Mouse (Mus musculus) CH12.LX (cell line): ENCODE data around the gene Hic2.
A peak's percentile ranks its signal among the peaks of the same experiment; 100 is the strongest.

Source experiments
- CHD2 ChIP-seq: IDR thresholded peaks from 2 replicates; pipeline ENCODE4 v1.6.1; 2011; ENCODE audit warnings: low read length, improper control_type of control experiment
- CTCF ChIP-seq, 2 experiments: IDR thresholded peaks in 1 of 2; conservative IDR thresholded peaks in 1 of 2; 2 replicates each; pipeline ENCODE4 v1.5.1; 2011 to 2012; ENCODE audit warnings: low read depth in 2 of 2, low read length in 2 of 2, improper control_type of control experiment in 1 of 2, inconsistent platforms in 1 of 2, mild to moderate bottlenecking in 1 of 2, moderate library complexity in 1 of 2
- EP300 ChIP-seq: IDR thresholded peaks from 2 replicates; pipeline ENCODE4 v1.6.1; 2011; ENCODE audit warnings: low read length, improper control_type of control experiment
- JUN ChIP-seq: IDR thresholded peaks from 2 replicates; pipeline ENCODE4 v1.6.1; 2011; ENCODE audit warnings: low read depth, mild to moderate bottlenecking, low read length, improper control_type of control experiment, moderate library complexity; ENCODE audit not compliant: insufficient read depth
- MAFK ChIP-seq: IDR thresholded peaks from 2 replicates; pipeline ENCODE4 v1.6.1; 2011; ENCODE audit warnings: low read length, improper control_type of control experiment; ENCODE audit not compliant: insufficient replicate concordance
- MAX ChIP-seq: IDR thresholded peaks from 2 replicates; pipeline ENCODE4 v1.6.1; 2011; ENCODE audit warnings: low read length, improper control_type of control experiment
- MYC ChIP-seq: IDR thresholded peaks from 2 replicates; pipeline ENCODE4 v1.6.1; 2011; ENCODE audit warnings: low read depth, mild to moderate bottlenecking, improper control_type of control experiment, low read length
- SMC3 ChIP-seq: IDR thresholded peaks from 2 replicates; pipeline ENCODE4 v1.6.1; 2011; ENCODE audit warnings: low read depth, low read length, improper control_type of control experiment
- TCF12 ChIP-seq: IDR thresholded peaks from 2 replicates; pipeline ENCODE4 v1.6.1; 2014; ENCODE audit warnings: low read depth, mild to moderate bottlenecking, inconsistent platforms, low read length, improper control_type of control experiment
- UBTF ChIP-seq: IDR thresholded peaks from 2 replicates; pipeline ENCODE4 v1.6.1; 2012; ENCODE audit warnings: low read depth, mild to moderate bottlenecking, inconsistent platforms, low read length, improper control_type of control experiment, moderate library complexity
- USF2 ChIP-seq: conservative IDR thresholded peaks from 2 replicates; pipeline ENCODE4 v1.6.1; 2011; ENCODE audit warnings: low read depth, low read length, improper control_type of control experiment
- ZC3H11A ChIP-seq: IDR thresholded peaks from 2 replicates; pipeline ENCODE4 v1.6.1; 2012; ENCODE audit warnings: low read depth, mild to moderate bottlenecking, inconsistent platforms, low read length, improper control_type of control experiment
- ZKSCAN1 ChIP-seq: IDR thresholded peaks from 2 replicates; pipeline ENCODE4 v1.6.1; 2012; ENCODE audit warnings: low read depth, inconsistent platforms, low read length, improper control_type of control experiment, borderline replicate concordance
- ZMIZ1 ChIP-seq: IDR thresholded peaks from 2 replicates; pipeline ENCODE4 v1.6.1; 2012; ENCODE audit warnings: low read depth, mild to moderate bottlenecking, inconsistent platforms, low read length, improper control_type of control experiment

GRCm38 (mm10) chr16:17208389-17209361, 24.7 kb upstream of the Hic2 start, which contains the start of gene Rimbp3:
- TF ChIP-seq CTCF (conservative IDR thresholded peaks at IDR 0.05 in 1 of 2, IDR thresholded peaks at IDR 0.05 in 1 of 2; ENCODE audit: low read depth in 2 of 2, low read length in 2 of 2) (peak; percentile 54 to 97; a peak in 3 of 4 replicates), CHD2 (no peak), ZKSCAN1 (no peak), MAX (peak; percentile 44), UBTF (peak; percentile 89), EP300 (peak; percentile 19; the same call in 1 of the 2 replicates), MYC (0 out of 2 replicates have a peak, but pooled peaks have one; percentile 48), TCF12 (peak; percentile 62), MAFK (no peak), ZMIZ1 (0 out of 2 replicates have a peak, but pooled peaks have one; percentile 22), ZC3H11A (no peak), SMC3 (peak; percentile 76), USF2 (no peak), JUN (no peak)
